Mouse (Mus musculus) mesoderm, embryonic 11.5 days (tissue): ENCODE measurements around the gene Rab33b.
"Not testable (repeated sequence)": the region's sequence is repeated elsewhere in the genome, so short reads cannot be mapped to it uniquely, and the experiment has no call there.

Source experiments
- DNase-seq: peaks from one replicate; pipeline ENCODE4 v3.0.0-alpha.2; 2012; ENCODE audit warnings: low read depth, low spot score

Rab33b gene

GRCm38 (mm10) chr3:51483741-51484359 is at the start of gene Rab33b:
Gene Rab33b, plus strand, starts transcription at chr3:51483920.
- peak; percentile 96 for DNase-seq

- DNase-seq: not testable (repeated sequence)
Measured at GRCm38 (mm10) chr3:51434364-51434763, 49.4 kb upstream of the Rab33b start.

GRCm38 (mm10) chr3:51434871-51435595 is 48.7 kb upstream of the Rab33b start:
- no peak for DNase-seq

DNA sequence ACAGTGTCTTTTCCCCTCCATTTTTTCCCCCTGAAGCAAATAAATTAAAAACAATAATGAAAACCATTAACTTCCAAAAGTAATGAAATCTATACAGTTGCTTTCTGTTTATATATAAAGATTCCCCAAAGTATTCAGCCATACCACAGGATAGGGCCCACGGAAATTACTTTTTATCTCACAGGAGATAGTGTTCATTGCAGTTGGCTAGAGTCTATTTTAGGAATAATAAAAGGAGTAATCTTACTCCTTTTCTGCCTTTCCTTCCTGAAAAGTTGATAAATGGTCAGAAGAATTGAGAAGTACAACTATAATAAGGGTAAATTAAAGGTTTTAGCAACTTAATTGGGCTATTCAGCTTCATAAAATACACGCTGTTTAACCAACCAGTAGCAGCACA is 15.2 kb upstream of the Rab33b start:
- DNase-seq: no peak

DNA sequence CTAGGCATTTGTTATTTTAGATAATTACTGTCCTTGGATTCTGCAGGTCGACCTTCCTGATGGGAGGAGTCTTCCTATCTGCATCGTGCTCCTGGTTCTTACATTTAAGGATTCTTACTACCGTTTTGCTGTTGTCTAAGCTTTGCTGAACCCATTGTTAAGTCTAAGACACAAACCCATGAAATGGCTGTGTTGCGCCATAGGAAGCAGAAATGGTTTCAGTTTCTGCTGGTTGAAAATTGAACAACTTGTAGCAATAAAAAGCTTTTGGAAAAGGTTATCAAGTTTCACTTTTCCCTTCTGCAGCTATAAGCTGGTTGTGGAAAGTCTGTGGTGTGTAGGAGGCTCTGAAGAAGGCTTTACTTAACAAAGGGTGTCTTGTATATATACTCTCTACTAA is 8.0 kb upstream of the Rab33b start:
- no peak for DNase-seq

- no peak for DNase-seq
Measured at GRCm38 (mm10) chr3:51479893-51480292, 3.8 kb upstream of the Rab33b start.

DNA sequence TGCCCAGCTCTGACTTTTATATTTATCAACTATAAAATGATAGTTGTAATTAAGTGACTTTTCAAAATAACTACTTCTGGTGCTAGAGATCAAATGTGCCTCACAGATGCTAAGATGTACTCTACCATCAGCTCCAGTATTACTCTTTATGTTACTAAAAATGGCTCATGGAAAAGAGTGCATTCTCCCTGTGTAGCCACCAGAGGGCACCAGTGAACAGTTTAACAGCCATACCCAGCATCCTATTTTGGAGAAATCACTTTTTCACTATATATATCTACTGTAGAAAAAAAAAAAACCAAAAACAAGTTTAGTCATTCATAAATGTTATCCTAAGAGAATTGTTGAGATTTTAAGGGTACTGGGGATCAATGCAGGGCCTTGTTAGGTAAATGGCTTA is 2.7 kb upstream of the Rab33b start:
- peak; percentile 71 for DNase-seq

DNA sequence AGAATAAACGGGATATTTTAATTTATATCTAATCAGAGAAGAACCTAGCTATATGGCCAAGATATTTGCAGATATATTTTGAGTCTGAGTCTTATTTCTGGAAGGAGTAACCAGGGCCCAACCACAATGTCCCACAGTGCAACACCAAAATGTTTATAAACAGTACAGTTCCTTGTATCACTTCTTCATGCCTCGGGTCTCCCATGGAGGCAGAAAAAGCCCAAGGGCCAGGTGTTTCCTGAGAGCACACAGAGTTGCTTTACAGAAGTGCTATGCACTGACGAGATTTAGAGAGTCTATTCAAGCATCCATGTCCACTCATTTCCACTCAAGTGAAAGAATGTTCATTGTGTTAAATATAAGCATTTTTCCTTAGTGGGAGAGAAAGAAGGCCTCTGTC is 1.8 kb upstream of the Rab33b start:
- no peak for DNase-seq

GRCm38 (mm10) chr3:51482781-51483180 is 939 bp upstream of the Rab33b start:
- no peak for DNase-seq

DNA sequence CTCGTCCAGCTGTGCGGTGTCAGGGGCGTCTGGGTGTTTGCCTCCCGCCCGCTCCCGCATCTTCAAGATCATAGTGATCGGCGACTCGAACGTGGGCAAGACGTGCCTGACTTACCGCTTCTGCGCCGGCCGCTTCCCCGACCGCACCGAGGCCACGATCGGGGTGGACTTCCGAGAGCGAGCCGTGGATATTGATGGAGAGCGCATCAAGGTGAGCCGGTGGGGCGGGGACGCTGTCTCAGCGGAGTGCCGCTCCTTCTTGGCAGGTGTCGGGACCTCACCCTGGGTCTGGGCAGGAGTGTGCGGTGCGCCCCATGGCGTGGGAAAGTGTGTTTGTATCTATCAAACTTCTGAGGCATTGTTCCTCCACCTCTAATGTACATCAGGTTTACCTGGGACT is 650 bp downstream of the Rab33b start:
- DNase-seq: no peak

- no peak for DNase-seq
Measured at GRCm38 (mm10) chr3:51485347-51485746, 1.6 kb downstream of the Rab33b start.

- DNase-seq: no peak
Measured at GRCm38 (mm10) chr3:51486491-51487195, 2.9 kb downstream of the Rab33b start.

- no peak for DNase-seq
Measured at GRCm38 (mm10) chr3:51490088-51490753, 6.5 kb downstream of the Rab33b start.

DNA sequence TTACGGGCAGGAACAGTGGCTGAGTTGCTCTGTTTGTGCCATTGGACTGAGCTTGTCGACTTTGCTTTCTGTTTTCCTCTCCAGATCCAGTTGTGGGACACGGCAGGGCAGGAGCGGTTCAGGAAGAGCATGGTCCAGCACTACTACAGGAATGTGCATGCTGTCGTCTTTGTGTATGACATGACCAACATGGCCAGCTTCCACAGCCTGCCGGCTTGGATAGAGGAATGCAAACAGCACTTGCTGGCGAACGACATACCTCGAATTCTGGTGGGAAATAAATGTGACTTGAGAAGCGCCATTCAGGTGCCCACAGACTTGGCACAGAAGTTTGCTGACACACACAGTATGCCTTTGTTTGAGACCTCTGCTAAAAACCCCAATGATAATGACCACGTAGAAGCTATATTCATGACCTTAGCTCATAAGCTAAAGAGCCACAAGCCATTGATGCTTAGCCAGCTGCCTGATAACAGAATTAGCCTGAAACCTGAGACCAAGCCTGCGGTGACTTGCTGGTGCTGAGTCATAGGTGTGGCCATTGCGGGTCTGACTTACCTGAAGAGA is 9.6 kb downstream of the Rab33b start:
- DNase-seq: no peak

DNA sequence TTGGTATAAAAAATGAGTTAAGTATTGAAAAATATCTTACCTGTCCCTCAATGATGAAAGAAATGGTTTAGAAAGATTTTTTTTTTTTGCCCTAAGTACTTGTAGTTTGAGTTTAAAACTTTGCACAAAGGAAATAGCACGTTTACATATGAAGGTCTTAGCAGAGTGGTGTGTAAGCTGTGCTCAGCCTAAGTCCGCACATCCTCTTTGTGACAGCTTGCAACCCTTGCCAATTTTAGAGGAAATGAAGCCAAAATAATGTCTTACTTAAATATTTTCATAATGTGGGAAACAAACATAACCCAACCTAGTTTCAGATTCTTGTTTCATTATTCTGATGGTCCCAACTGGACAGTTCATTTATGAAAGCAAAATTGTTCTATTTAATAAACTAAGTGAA is 10.7 kb downstream of the Rab33b start:
- no peak for DNase-seq

- DNase-seq: no peak
Measured at GRCm38 (mm10) chr3:51495646-51496045, 11.9 kb downstream of the Rab33b start.

DNA sequence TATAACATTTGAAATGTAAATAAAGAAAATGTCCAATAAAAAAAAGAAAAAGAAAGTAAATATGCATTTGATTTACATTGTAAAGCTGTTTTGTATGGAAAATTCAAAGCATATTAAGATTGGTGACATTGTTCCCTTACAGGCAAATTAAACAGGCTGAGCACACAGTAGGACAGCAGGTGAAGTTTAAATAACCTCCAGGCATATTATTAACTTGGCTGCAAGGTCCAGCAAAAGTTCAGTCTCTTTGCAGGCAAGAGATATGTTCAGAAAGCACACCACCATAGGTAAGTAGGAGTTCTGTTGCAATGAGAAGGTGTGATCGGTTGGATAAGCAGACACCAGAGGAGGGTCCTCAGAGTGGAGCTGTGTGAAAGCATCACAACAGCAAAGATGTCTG is 14.3 kb downstream of the Rab33b start:
- DNase-seq: no peak

GRCm38 (mm10) chr3:51498659-51499058 is 14.9 kb downstream of the Rab33b start:
- DNase-seq: no peak

GRCm38 (mm10) chr3:51499876-51500275 is 16.2 kb downstream of the Rab33b start:
- no peak for DNase-seq

GRCm38 (mm10) chr3:51504385-51504952 is 20.7 kb downstream of the Rab33b start:
- no peak for DNase-seq

- peak; percentile 68 for DNase-seq
Measured at GRCm38 (mm10) chr3:51505465-51505864, 21.7 kb downstream of the Rab33b start.

DNA sequence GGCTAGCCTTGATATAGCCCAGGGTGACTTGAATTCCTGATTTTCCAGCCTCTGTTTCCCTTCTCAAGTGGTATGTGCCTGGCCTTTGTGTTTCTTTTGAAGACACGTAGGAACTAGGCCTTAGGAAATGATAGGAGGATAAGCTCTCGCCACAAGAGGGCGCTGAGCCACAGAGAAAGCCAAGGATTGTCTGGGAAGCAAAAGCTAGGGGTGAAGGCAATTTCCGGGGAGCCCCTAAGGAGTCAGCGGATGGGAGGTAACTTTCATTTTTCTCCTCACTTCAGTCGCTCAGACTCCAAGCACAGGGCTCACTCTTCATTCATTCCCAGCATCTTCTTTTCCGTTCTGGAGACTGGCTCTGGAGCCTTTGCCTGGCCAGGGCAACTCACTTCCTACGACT is 27.2 kb downstream of the Rab33b start:
- DNase-seq: peak; percentile 78
